Mouse (Mus musculus) gonadal fat pad, adult 2 months (tissue): ENCODE measurements around the gene Slain2. TPM values are rescaled to one million over a fixed set of nuclear protein-coding genes. Genes with fewer than 3 reads are reported as not detected.

Experiments used
- DNase-seq: peaks from one replicate; pipeline ENCODE4 v3.0.0-alpha.2; 2012; ENCODE audit warnings: low read depth
- polyA plus RNA-seq: library from polyadenylated mRNA; depleted of rRNA; stranded (reverse); fragments of >200 nt; gene quantifications from 2 replicates; pipeline ENCODE4 v1.2.3, GENCODE M21; 2012; rRNA removed

The Slain2 gene
- 18.4 and 19.8 TPM in 2 replicates for polyA plus RNA-seq

DNA sequence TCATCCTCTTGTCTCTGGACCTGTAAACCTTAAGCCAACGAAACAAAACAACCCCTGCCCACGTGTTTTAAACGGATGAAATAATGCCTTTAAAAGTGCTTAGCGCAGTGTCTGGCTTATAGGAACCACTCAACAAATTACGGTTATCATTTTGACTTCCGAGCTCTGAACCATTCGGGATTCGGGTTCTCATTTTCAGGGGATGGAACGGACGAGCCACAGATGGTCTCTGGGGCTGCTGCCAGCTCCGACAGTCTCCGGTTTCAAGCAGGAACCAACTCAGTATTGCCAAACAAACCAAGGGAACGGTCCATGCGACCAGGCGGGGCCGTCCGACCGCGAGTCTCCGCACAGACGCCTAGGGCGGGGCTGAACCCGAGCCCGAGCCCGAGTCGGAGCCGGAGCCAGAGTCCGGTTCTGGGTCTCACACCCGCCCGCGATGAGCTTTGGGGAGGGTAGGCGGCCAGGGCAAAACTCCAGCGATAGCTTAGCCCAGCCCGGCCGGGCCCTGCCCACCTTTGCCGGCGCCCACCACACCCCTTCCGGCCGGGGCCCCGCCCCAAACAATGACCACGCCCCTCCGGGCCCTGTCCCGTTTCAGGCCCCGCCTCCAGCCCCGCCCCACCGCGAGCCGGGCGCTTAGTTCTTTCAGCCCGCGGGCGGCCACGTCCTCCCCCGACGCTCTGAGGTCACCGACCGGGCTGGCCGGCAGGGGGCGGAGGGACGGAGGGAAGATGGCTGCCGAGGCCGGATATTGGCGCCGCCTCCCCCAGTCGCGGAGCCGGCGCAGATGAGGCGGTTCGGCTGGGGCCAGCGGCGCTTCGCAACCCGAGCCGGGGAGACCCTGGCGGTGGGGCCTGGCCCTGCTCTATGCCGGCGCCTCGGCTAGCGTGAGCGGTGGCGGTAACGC is at the start of gene Slain2:
Gene Slain2, plus strand, starts transcription at position 657 of the 910 bp plus-strand sequence.
- DNase-seq: no peak

DNA sequence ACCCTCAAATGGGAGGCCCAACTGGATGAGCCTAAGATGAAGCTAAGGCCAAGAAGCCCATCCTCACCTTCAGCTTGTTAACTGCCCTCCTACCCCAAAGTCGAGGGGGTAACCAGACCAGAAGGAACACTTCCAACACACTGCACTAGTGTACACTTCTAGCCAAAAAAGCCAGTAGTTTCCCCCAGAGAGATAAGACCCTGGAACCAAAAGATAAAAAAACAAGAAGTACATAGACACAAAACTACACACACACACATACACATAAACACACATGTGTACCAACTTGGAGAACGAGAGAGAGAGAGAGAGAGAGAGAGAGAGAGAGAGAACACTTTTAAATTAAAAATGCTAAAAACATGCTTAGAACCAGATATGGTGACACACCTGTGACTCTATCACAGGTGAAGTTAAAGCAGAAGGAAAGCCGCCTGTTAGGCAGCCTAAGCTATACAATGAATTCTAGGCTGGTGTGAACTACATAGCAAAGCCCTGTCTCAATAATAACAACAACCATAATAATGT is 49.4 kb upstream of the Slain2 start:
- no peak for DNase-seq

DNA sequence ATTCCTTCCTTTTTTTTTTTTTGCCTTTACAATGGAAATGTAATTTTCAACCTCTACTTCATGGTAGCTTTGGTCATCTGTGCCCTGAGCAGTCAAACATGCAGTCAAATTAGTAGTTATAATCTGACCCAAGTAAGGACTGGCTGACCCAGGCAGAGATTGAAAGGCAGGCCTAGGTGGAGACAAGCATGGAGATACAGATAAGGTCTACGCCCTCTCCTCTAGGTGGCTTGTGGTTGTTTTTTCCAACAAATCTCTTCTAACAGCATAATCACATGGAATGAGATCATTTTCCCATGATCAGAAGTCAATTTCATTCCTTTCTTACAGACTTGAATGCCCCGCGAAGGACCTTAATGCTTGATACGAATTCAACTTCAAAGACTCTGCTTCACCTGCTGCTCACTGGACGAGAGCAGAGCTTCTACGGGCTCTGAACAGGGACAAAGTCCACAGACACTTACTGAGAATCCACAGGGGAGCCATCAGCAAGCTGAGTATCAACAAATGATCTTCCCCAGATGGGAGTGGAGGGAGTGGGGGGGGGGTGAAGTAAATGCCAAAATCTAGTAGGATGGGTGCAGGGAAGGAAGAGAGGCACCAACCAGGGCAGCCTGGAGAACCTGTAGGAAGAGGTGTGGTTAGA is 47.7 kb upstream of the Slain2 start:
- DNase-seq: no peak

DNA sequence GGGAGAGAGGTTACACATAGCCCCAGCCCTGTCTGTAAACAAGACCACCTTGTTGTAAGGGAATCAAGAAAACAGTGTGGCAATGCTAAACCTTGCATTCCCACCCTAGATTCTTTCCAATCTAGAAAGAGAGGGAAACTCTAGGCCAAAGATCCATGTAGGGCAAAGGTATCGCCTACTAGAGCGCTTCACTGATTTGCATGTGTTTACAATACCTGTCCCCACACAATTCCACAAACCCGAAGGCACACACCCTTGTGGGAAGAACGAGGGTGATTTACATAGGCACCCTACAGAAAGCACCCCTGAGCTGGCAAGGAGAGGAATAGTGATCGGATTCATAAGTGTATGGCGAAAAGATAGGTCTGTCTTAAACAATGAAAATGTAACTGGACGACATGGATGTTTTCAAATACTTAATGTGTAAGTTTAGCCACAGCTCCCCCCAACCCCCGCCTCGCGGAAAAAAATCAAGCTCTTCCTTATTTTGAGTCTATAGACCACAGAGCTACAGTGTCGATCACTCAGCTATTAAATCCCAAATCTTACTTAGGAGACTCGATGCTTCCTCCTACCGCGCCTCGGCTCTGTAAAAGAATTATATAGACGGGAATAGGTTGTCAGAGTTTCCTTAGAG is 47.0 kb upstream of the Slain2 start:
- no peak for DNase-seq

DNA sequence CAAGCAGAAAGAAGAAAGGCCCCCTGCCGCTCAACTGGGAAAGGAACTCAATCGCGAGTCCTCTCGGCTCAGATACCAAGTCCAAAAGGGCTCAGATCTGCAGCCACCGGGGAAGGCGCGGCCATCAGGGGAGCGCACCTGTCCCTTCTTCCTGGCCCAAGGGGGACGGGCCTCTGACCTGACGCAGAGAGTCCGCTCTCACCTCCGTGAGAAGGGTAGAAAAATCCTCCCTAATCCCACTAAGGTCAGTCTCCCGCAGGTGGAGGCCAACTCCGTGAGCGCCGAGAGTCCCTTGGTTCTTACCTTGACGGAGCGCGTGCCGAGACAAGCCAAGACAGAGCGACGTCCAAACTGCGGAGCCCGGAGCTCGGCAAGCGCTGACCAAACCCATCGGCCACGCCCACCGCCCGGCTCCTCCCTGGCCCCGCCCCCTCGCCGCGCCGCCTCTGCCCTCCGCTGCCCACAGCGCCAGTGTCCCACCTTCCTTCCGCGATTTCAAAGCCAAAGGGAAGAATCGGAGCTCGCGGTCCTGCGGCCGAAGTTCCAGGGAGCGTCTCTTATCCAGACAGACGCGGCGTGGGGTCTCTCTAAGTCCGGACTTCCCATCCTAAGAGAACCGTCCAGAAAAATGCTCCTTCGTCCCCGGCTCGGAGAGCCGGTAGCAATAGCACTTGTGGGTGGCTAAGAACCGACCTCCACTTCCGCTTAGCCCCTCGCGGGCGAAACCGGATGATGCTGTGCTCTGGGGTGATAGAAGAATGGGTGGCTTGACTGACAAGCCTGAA is 45.8 kb upstream of the Slain2 start, which contains the start of gene Tec:
Gene Tec, minus strand, starts transcription at position 393 of the 785 bp plus-strand sequence.
- no peak for DNase-seq

DNA sequence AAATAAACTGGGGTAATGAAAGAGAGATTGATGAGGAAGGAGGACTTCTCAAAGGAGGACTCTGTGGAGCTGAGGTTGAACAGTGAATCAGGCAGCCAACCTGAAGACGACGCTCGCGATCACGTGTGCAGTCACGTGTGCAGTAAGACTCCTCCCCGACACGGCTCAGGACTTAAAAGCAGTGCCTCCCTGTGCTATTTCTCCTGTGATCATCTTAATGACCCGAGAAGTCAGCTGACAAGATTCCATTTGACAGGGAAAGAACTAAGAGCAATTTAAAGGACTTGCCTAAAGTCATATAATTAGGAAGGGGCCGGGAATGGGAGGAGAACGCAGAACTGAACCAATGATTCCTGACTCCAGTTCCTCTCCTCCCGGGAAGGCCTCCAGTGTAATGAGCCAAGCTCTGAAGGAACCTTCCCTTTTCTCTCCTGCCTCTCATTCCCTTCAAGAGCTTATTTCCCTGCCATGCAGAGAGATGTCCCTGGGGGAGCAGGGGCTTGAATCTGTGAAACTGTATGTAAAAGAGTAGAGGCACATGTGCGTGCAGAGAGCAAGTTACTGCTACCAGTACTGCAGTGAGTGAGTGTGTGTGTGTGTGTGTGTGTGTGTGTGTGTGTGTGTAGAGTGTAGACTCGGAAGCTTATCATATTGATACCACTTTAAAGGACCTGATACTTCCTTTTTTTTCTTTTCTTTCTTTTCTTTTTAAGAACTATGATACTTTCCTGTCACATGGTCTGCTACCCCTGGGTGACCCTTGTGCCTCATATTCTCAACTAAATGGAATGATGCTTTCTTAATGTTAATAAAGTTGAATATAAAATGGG is 44.1 kb upstream of the Slain2 start:
- no peak for DNase-seq

DNA sequence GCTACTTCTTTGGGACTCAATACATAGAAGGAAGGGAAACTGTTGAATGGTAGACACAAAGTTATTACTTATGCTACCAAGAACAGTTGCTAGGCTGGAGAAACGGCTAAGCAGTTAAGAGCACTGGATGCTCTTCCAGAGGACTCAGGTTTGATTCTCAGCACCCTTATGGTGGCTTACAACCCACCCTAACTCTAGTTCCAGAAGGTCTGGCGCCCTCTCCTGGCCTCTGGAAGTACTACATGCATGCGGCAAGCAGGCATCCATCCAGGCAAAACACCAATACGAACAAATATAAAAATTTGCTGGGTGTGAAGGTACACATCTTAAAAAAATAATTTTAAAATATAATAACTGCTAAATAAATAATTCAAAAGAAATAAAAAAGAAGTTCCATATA is 43.0 kb upstream of the Slain2 start:
- DNase-seq: no peak

DNA sequence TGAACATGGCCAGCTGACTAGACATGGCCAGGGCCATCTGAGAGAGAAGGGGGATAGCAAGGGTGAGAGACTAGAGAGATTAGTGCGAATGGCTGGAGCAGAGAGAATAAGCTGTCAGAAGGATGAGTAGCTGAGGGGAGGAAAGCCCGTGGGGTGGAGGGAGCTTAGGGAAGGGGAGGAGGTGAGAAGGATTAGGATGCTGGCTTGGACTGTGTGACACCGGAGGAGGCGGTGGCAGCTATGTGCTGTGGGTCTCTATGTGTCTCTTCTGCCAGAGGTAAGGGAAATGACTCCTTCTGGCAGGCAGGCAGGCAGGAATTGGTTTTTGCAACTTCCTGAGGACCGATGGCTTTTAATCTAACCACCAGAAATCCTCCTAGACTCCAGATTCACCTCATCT is 34.4 kb upstream of the Slain2 start:
- DNase-seq: no peak

DNA sequence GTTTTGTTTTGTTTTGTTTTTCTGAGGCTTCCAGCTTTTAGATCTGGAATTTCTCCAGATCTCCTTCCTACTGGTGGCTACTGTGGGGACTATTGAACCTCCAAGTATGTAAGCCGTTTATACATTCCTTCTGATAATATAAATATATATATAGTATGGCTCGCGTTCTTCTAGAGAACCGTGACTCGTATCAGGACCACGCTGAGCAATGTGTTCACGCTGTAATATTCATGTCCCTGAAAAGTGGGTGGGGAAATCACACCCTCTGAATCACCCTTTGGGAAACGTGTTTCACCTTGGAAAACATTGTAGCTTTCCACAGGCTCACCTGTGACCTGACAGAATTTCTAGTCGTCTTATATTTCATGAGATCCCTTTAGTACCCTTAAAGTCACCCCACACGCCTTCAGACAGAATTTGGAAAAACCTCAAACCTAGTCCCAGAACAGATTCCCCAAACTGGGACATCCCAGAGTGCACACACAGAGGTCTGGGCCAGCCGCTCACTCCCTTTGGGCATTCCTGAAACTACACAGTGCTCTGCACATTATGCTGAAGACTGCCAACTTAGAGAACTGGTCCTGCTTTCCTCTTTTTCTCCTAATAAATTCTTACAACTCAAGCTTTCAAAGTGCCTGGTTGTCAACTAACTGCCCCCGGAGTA is 32.2 kb upstream of the Slain2 start:
- DNase-seq: no peak

DNA sequence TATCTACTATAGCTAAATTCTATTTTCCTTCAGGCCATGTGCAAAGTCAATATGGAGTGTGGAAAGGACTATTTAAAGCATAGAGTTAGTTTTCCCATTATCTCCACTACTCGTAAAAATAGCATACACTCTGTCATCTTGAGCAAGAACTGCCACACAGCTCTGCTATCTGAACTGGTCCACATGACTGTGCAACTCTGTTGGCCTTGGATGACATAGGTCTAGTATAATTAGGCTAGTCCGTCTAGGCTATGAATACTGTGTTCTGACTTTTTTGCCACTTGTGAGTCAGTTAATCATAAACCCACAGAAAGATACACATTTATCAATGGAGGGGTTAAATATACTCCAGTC is 31.7 kb upstream of the Slain2 start:
- no peak for DNase-seq

DNA sequence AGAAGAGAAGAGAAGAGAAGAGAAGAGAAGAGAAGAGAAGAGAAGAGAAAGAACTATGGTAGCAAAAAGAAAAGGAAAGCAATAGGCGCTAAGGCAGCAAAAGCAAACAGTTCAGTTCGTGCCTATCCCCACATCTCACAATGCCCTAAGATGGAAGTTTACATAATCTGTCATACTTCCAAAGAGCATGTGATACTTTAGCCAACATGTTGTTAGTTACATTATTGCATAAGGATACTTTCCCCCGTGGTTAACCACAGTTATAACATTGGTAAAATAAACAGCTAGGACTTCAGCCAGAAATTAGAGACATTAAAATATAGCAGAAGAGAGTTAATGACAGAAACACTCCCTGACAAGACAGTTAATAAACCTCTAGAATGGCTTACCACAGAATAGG is 30.4 kb upstream of the Slain2 start:
- no peak for DNase-seq

DNA sequence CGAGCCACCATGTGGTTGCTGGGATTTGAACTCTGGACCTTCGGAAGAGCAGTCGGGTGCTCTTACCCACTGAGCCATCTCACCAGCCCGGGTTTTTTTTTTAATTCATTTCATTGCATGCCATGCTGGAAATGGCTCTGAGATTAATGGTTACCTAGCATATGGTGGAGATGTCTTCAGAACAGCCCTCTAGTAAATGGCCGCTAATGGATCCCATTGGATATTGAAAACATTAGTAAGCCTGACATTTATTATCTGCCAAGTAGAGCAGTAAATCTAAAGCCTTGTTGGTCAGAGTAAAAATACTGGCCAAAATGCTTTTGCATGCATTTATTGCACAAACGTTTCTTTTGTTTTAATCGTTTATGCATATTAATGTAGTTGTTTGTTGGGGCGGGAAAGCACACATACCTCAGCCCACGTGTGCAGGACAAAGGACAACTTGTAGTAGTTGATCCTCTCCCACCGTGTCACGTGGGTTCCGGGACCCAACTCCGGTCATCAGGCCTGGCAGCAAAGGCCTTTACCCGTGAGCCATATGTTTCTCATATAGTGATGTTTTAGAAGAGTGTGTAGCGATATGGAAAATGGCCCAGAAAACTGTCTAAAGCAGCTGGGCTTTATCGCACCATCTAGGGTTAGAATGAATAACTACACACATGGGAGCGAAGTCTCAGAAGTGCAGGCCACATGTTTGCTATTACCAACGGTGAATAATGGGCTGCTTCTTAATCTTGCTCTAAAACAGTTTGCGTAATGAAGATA is 27.5 kb upstream of the Slain2 start:
- DNase-seq: no peak

DNA sequence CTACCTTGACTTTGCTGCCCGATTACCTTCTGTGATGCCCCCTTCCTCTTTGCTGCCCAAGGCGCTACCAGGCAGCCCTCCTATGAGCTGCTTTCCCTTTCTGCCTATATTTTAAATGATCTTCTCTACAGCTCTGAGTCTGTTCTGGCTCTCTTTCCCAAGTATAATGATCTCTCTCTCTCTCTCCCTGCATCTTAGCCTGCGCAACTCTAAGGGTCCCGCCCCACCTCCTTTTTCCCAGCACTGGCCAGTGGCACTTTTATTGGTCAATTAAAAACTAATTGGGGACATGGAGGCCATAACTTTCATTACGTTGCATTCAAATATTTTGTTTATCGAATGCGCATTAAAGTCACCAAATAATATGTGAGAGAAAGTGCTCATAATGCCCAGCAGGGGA is 25.8 kb upstream of the Slain2 start:
- no peak for DNase-seq

DNA sequence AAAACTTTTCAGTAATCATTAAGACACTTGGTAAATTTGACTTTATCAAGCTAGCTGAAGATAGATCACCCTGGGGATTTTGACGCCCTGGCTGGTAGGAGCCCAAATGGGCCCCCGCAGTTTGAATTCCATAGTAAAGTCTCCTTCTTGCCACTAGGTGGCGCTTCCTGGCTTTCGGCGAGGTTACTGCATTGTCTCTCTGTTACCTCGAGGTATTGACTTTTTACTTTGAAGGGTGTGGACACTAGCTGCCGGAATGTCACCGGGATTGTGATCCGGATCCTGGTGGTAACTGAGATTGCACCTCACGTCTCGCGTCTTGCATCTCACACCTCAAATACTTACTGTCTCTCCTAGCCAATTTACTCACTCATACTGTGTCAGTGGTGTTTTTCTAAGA is 22.6 kb upstream of the Slain2 start:
- no peak for DNase-seq

DNA sequence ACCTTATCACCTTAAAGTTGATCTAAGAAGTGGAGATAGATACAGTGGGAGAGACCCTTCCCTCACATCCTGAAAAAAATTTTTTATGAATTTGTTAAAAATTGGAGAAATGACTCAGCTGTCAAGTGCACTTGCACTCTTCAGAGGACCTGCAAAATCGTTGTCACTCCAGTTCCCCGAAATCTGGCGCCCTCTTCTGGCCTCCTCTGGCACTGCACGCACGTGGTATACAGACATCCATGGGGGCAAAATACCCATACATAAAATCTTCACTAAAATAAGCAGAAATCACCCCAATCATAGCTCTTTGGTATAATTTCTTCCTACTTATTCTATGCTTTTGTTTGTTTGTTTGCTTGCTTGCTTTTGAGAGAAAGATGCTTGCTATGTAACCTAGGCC is 20.1 kb upstream of the Slain2 start:
- DNase-seq: no peak

DNA sequence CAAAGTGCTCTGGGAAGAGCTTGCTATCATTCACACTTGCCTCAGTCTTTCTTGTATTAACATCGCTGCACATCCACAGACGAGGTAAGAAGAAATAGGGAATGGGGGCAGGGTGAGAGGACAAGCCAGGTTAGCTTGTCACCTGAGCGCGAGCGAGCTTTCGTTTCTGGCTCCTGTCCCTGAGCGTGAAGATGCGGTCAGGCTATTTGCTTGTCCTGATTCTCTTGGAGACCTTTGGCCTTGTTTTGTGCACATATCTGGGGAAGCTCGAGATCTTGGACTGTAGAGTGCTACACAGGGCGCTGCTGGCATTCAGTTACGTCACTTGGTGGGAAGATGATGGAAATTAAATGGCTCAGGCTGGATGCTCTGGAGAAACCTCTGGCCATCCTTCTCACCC is 18.8 kb upstream of the Slain2 start:
- no peak for DNase-seq

DNA sequence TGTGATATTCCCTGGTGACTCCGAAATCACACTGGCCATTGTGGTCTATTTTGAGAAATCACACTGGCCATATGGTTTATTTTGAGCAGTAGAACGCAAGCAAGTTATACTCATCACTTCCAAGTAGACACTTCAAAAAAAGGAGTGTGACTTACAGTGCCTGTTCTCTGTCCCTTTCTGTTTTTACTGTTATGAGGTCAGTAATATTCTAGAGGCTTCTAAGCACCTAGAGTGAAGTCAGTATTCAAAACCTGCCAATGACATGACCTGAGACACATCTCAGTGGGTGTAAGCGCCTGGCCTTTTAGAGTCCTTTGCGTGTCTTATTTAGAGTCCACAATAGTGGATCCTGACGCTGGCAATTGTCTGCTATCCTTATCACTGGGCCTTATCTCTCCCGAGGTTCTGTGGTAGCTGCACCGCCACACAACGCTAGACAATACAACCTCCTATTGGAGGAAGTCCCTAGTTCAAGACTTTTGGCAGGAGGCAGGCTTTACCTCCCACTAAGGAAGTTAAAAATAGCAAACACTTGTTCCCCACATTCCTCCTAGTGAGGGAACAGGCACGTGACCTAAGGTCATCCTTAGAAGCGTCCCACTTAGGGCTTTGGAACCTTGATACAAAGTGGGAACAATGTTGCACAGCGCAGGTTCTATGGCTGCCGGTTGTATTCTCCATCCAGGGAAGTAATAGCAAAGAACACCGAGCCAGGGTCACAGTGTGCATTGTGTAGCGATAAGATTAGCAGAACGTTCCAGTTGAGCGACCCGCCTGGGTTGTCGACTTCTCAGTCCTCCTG is 17.4 kb upstream of the Slain2 start:
- DNase-seq: no peak

DNA sequence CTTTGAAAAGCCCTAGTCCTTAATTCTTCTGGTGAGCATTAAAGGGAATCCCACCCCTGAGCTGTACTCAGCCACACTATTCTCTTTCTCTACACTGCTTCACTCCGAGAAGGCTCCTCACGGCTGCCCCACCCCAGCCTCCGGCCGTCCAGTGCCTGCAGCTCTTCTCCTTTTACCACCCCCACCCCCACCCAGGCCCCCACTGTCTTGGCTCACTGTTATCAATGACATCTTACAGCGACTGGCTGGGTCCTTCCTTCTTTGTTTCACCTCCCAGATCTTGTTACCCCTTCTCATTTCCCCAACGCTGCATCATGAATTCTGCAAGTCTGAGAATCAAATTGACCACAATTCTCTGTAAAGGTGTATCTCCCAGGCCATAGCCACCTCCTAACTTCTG is 16.1 kb upstream of the Slain2 start:
- no peak for DNase-seq

DNA sequence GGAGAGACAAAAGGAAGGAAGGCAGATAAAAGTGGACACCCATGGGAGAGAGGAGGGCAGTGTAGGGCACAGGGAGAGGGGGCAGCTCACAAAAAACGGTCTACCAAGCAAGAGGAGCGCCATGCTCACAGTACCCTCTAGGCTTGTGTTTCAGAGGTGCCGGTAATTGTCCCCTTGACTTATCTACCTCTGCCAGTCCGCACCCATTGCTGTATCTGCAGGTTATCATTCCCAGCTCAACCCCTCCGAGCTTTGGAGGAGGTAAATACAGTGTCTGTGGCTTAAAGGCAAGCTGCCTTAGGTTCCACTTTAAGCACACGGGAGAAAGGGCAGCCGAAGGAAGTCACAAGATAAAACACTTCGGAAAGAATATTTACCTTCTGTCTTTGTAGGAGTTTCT is 14.8 kb upstream of the Slain2 start:
- DNase-seq: no peak
